Mouse (Mus musculus): ENCODE data around the gene Lmf1.

DNA sequence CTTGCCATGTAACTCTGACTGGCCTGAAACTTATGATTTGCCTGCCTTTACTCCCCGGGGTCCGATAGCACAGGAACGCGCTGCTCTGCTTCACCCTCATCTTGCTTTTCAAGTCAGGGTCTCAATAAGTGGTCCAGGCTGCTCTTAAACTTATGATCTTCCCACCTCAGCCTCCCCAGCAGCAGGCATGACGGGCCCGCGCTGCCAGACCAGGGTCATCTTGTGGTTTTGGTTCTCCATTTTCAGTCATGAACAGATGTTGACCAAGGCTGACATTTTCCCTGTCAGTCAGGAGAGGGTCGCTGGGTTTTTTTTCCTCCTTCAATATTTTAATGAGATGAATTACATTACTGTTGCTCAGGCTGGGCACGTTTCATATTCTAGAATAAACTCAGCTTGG is 66.8 kb downstream of the Lmf1 start:
- TF ChIP-seq POLR2A (IDR thresholded peaks at IDR 0.05; ENCODE audit: borderline replicate concordance, control insufficient read depth, low read depth, low read length) (no peak), CTCF (IDR thresholded peaks at IDR 0.05; ENCODE audit: control insufficient read depth, insufficient read depth, low read length) (no peak)

Measured in bone marrow, adult 2 months (tissue).